Mouse (Mus musculus): Measurements from ENCODE around the gene Wfdc12. TPM values are rescaled to one million over a fixed set of nuclear protein-coding genes. Genes with fewer than 3 reads are reported as not detected.

Wfdc12 gene
- not detected for polyA plus RNA-seq (2014; fragmentation: Illumina TruSeq; extraction: RNeasy Lipid Tissue Mini Kit (QIAGEN cat#74804); ENCODE audit: insufficient read depth, low read depth, low replicate concordance)

GRCm38 (mm10) chr2:164190576-164190975, at the start of gene Wfdc12:
Gene Wfdc12, minus strand, starts transcription at chr2:164190608.

GRCm38 (mm10) chr2:164238366-164238765, 48.0 kb upstream of the Wfdc12 start, which contains the start of gene Svs2:
Gene Svs2, minus strand, starts transcription at chr2:164238466.

GRCm38 (mm10) chr2:164221522-164221921, 31.1 kb upstream of the Wfdc12 start, which contains the start of gene Wfdc15b:
Gene Wfdc15b, minus strand, starts transcription at chr2:164221660.

GRCm38 (mm10) chr2:164199626-164200327, 9.4 kb upstream of the Wfdc12 start, which contains the start of gene Wfdc15a:
Gene Wfdc15a, minus strand, starts transcription at chr2:164200130.

GRCm38 (mm10) chr2:164182692-164183255, 7.6 kb downstream of the Wfdc12 start, which contains the start of gene Wfdc5:
Gene Wfdc5, minus strand, starts transcription at chr2:164182742.

GRCm38 (mm10) chr2:164170902-164171301, 19.5 kb downstream of the Wfdc12 start, which contains the start of gene Kcns1:
Gene Kcns1, minus strand, starts transcription at chr2:164171113.

Other genes starting within 250 kb of the Wfdc12 start
- 116 TPM for gene Ywhab, start 195.6 kb downstream of the Wfdc12 start, polyA plus RNA-seq (2014; fragmentation: Illumina TruSeq; extraction: RNeasy Lipid Tissue Mini Kit (QIAGEN cat#74804); ENCODE audit: insufficient read depth, low read depth, low replicate concordance)
- 0.37 TPM for gene Pabpc1l, start 165.2 kb downstream of the Wfdc12 start, polyA plus RNA-seq (2014; fragmentation: Illumina TruSeq; extraction: RNeasy Lipid Tissue Mini Kit (QIAGEN cat#74804); ENCODE audit: insufficient read depth, low read depth, low replicate concordance)
- gene Stk4, start 120.3 kb downstream of the Wfdc12 start, polyA plus RNA-seq (2014; fragmentation: Illumina TruSeq; extraction: RNeasy Lipid Tissue Mini Kit (QIAGEN cat#74804); ENCODE audit: insufficient read depth, low read depth, low replicate concordance): 30.1 TPM
- gene Tomm34, start 119.4 kb downstream of the Wfdc12 start, polyA plus RNA-seq (2014; fragmentation: Illumina TruSeq; extraction: RNeasy Lipid Tissue Mini Kit (QIAGEN cat#74804); ENCODE audit: insufficient read depth, low read depth, low replicate concordance): 22.2 TPM
- gene Kcns1, start 19.5 kb downstream of the Wfdc12 start, polyA plus RNA-seq (2014; fragmentation: Illumina TruSeq; extraction: RNeasy Lipid Tissue Mini Kit (QIAGEN cat#74804); ENCODE audit: insufficient read depth, low read depth, low replicate concordance): not detected
- not detected for gene Wfdc5, start 7.9 kb downstream of the Wfdc12 start, polyA plus RNA-seq (2014; fragmentation: Illumina TruSeq; extraction: RNeasy Lipid Tissue Mini Kit (QIAGEN cat#74804); ENCODE audit: insufficient read depth, low read depth, low replicate concordance)
- gene Wfdc15a, start 9.5 kb upstream of the Wfdc12 start, polyA plus RNA-seq (2014; fragmentation: Illumina TruSeq; extraction: RNeasy Lipid Tissue Mini Kit (QIAGEN cat#74804); ENCODE audit: insufficient read depth, low read depth, low replicate concordance): not detected
- gene Wfdc15b, start 31.1 kb upstream of the Wfdc12 start, polyA plus RNA-seq (2014; fragmentation: Illumina TruSeq; extraction: RNeasy Lipid Tissue Mini Kit (QIAGEN cat#74804); ENCODE audit: insufficient read depth, low read depth, low replicate concordance): not detected
- gene Svs2, start 47.9 kb upstream of the Wfdc12 start, polyA plus RNA-seq (2014; fragmentation: Illumina TruSeq; extraction: RNeasy Lipid Tissue Mini Kit (QIAGEN cat#74804); ENCODE audit: insufficient read depth, low read depth, low replicate concordance): not detected
- not detected for gene Svs3b, start 66.0 kb upstream of the Wfdc12 start, polyA plus RNA-seq (2014; fragmentation: Illumina TruSeq; extraction: RNeasy Lipid Tissue Mini Kit (QIAGEN cat#74804); ENCODE audit: insufficient read depth, low read depth, low replicate concordance)
- not detected for gene Svs4, start 87.9 kb upstream of the Wfdc12 start, polyA plus RNA-seq (2014; fragmentation: Illumina TruSeq; extraction: RNeasy Lipid Tissue Mini Kit (QIAGEN cat#74804); ENCODE audit: insufficient read depth, low read depth, low replicate concordance)
- gene Svs3a, start 98.7 kb upstream of the Wfdc12 start, polyA plus RNA-seq (2014; fragmentation: Illumina TruSeq; extraction: RNeasy Lipid Tissue Mini Kit (QIAGEN cat#74804); ENCODE audit: insufficient read depth, low read depth, low replicate concordance): not detected
- not detected for gene Svs6, start 126.1 kb upstream of the Wfdc12 start, polyA plus RNA-seq (2014; fragmentation: Illumina TruSeq; extraction: RNeasy Lipid Tissue Mini Kit (QIAGEN cat#74804); ENCODE audit: insufficient read depth, low read depth, low replicate concordance)
- not detected for gene Svs5, start 142.1 kb upstream of the Wfdc12 start, polyA plus RNA-seq (2014; fragmentation: Illumina TruSeq; extraction: RNeasy Lipid Tissue Mini Kit (QIAGEN cat#74804); ENCODE audit: insufficient read depth, low read depth, low replicate concordance)
- gene Slpi, start 198.5 kb upstream of the Wfdc12 start, polyA plus RNA-seq (2014; fragmentation: Illumina TruSeq; extraction: RNeasy Lipid Tissue Mini Kit (QIAGEN cat#74804); ENCODE audit: insufficient read depth, low read depth, low replicate concordance): 98.1 TPM
- 10.2 TPM for gene Rbpjl, start 212.5 kb upstream of the Wfdc12 start, polyA plus RNA-seq (2014; fragmentation: Illumina TruSeq; extraction: RNeasy Lipid Tissue Mini Kit (QIAGEN cat#74804); ENCODE audit: insufficient read depth, low read depth, low replicate concordance)
- gene Matn4, start 214.6 kb upstream of the Wfdc12 start, polyA plus RNA-seq (2014; fragmentation: Illumina TruSeq; extraction: RNeasy Lipid Tissue Mini Kit (QIAGEN cat#74804); ENCODE audit: insufficient read depth, low read depth, low replicate concordance): 22.9 TPM